Mouse (Mus musculus): ENCODE measurements around the gene Xab2.

The Xab2 gene

GRCm38 (mm10) chr8:3621199-3621970 is at the start of gene Xab2, which contains the start of gene Pet100:
Xab2 (minus strand) TSS chr8:3621316.
Pet100 (plus strand) TSS chr8:3621548.
- in situ Hi-C loops (cut with MboI): no loop called here

DNA sequence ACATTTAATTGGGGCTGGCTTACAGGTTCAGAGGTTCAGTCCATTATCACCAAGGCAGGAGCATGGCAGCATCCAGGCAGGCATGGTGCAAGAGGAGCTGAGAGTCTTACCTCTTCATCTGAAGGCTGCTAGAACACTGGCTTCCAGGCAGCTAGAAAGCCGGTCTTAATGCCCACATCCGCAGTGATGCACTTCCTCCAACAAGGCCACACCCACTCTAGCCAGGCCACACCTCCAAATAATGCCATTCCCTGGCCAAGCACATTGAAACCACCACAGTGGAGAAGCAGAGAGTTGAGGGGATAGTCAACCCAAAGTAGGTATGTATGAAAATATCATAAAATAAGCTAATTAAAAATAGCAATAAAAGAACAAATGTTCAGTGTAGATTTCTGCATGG is 49.3 kb upstream of the Xab2 start:
- in situ Hi-C loops (cut with MboI): loop anchor here (5.0 kb wide), 1 partner anchor 43 kb away; the partner anchor contains the start of gene Pcp2

DNA sequence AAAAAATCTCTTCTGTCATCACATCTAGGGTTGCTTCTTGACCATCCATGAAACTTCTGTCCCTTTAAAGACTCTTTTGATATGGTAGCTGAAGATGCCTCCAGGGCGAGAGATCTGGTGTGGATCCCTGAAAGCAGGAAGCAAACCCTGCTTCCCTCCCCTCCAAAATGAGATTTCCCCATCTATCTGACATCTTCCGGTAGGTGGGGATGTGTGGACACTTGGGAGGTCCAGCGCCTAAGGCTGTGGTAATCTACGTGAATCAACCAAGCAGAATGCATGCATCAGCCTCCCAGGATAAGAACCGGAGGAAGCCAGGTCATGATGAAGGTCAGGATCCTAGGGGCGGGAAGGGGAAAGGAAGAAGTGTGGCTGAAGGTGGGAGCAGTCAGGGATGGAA is 44.4 kb upstream of the Xab2 start, which contains the start of gene Mcemp1:
Mcemp1 (plus strand) TSS at position 248 of the 400 bp plus-strand sequence.
- in situ Hi-C loops (cut with MboI): no loop called here

DNA sequence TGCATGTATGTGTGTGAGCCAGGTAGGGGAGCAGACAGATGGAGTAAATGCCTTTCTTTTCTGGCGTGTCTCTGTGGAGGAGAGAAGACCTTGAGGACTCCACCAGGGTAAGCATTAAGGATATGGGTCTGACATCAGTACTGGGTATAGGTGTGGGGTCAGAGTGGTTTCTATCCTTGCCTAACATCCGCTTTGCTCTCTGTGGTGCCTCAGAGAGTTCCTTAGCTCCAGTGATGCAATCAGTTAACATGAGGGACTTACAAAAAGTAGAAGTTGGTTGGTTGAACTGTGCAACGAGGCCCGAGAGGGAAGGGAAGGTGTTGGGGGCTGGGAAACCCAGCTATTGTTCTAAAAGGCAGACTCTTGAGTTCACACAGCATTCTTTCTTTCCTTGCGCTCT is 43.3 kb upstream of the Xab2 start:
- in situ Hi-C loops (cut with MboI): no loop called here

DNA sequence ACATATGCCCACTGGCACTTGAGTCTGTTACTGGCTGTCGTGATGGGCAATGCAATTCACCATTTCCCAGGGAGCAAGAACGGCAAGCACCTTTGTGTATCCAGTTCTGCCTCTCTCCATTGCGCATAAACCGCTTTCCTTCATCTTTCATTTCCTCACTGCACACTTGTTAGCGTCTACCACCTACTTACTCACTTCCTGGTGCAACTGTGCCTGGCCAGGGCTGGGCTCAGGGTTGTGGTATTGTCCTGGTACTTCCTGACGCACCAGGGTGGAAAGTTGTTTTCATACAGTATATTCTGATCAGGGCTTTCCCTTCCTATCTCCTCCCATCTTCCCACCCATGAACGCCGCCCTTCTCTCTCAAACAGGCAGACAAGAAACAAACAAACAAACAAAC is 39.8 kb upstream of the Xab2 start:
- in situ Hi-C loops (cut with MboI): no loop called here

DNA sequence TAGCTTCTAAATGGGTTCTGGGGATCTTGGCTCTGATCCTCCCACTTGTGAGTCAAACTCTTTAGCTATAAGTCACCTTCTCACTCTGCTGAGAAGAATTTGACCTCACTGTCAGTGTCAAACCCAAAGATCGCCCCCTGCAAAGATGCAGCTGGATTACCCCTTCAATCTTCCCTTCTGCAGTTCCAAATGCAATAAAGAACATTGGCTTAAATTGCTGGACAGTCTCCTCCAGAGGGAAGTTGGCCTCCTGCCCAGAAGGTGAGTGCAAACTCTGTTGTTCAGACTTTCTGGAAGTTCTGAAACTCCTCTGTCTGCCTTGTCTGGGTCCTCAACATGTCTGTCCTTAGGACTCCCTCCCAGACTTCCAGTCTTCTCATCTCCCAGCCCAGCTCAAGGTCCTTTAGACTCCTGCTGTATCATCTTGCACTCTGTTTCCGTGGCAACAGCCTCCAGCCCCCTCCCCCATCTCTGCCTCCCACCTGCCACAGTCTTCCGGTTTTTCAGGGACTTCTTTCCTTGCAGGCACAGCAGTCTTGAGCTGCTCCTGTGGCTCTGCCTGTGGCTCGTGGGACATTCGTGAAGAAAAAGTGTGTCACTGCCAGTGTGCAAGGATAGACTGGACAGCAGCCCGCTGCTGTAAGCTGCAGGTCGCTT is 35.7 kb upstream of the Xab2 start:
- in situ Hi-C loops (cut with MboI): no loop called here

GRCm38 (mm10) chr8:3655526-3655925 is 34.4 kb upstream of the Xab2 start, which contains the start of gene Retn:
Retn (plus strand) TSS chr8:3655770.
- in situ Hi-C loops (cut with MboI): no loop called here

- in situ Hi-C loops (cut with MboI): no loop called here
These were observed 33.8 kb upstream of the Xab2 start for GRCm38 (mm10) chr8:3654726-3655508.

GRCm38 (mm10) chr8:3652845-3653244 is 31.7 kb upstream of the Xab2 start:
- in situ Hi-C loops (cut with MboI): no loop called here

DNA sequence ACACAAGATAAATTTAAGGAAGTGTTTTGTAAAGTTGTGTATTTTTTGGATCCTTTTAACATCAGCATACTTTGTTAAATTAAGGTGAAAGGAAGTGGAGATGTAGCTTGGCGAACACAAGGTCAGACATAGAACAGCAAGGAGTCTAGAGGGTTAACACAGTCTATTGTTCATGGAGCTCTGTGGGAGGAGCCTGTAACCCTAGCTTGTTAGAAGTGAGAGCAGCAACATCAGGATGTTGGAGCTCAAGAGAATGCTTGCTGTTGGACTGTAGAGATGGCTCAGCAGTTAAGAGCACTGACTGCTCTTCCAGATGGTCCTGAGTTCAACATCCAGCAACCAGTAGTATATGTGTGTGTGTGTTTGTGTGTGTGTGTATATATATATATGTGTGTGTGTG is 27.9 kb upstream of the Xab2 start:
- in situ Hi-C loops (cut with MboI): no loop called here

DNA sequence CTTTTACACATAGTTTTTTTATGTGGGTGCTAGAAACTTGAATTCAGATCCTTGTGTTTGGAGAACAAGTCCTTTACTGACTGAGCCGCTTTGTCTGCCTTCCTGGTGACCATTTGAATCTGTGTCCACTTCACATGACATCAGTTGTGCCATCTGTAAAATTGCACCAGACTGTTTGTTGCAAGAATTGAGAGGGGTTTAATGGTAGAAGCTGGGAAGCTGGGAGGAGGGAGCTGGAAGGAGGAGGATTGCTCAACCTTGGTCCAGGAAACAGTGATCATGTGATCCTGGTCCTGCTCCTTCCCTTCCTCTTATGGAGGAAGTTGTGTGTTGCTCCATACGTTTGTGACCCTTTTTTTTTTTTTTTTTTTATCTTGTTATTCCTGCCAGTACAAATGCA is 27.2 kb upstream of the Xab2 start:
- in situ Hi-C loops (cut with MboI): no loop called here

DNA sequence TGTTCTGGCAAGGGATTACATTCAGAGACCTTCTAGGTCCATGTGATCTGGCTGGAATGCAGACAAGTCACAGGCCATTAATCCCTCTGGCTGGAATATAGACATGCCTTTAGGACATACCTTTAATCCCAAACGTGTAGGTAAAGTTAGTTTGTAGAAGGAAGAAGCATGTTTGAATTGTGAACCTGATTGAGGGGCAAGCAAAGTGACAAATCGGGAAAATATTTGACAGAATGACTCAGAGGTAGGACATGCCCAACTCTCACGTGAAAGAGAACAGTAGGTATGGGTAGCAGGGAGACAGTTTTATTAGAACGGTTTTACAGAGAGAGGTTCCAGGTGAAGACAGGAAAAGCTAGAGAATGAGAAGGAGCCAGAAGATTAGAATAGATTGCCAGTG is 26.4 kb upstream of the Xab2 start:
- in situ Hi-C loops (cut with MboI): no loop called here

DNA sequence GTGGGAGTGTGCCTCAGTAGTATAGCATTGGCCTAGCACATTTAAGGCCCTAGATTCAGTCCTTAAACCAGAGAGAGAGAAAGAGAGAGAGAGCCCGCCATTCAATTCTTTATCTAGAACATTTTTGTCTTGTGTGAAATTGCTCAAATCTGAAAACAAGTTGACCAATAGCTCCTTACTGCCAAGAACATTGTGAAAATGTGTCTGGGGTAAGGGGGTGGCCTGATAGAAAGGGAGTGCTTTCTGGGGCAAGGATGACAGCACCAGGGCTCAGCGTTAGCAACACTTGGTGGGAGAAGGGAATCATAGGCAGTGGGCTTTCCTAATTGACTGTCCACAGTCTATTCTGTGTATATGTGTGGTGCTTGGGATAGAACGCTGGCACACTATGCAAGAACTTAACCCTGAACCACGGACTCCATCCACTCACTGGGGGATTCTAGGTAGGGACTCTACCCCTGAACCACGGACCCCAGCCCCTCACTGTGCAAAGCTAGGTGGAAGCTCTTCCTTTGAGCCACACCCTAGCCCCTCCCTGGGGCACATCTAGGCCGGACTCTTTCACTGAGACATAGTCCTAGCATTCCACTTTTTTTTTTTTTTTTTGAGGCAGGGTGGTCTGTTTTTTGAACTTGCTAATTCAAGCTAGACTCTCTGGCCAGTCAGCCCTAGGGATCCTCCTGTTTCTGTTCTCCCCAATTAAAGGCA is 25.9 kb upstream of the Xab2 start:
- in situ Hi-C loops (cut with MboI): no loop called here

- in situ Hi-C loops (cut with MboI): no loop called here
These were observed 24.7 kb upstream of the Xab2 start for GRCm38 (mm10) chr8:3645804-3646203.

DNA sequence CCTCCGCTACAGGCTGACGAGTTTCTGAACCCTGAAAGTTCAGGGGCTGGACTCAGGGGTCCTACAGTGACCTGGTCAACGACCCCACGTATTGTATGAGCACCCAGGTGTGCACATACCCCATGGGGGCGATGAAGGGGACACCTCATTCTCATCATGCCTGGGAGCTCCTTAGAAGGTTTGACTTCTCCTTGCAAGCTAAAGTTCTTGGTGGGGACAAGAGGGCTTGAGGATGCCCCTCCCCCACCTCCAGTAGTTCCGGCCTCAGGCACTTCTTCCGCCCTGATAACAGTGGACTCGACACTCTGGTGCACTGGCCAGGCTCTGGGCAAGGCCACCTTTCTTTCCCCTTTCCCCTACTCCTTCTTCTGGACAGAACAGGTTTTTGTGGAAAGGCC is 10.4 kb upstream of the Xab2 start:
- in situ Hi-C loops (cut with MboI): no loop called here

- in situ Hi-C loops (cut with MboI): no loop called here
These were observed 9.7 kb upstream of the Xab2 start, which contains the start of gene Stxbp2 for GRCm38 (mm10) chr8:3630647-3631477. Stxbp2 (plus strand) TSS chr8:3630955.

DNA sequence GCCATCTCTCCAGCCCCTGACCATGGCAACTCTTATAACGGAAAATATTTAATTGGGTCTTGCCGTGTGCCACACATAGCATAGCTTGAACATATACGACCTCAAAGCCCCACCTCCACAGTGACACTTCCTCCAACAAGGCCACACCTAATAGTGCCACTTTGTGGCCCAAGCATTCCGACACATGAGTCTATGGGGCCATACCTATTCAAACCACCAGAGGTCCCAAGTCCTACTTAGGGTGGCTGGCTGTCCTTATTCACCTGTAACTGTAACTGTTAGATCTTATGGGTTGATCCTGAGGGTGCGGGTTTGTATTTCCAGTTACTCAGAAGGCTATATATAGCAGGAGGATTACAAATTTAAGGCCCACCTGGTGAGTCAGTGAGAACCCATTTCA is 6.9 kb upstream of the Xab2 start:
- in situ Hi-C loops (cut with MboI): loop anchor here (5.0 kb wide), 1 partner anchor 44 kb away; the partner anchor contains the start of gene Fcor

- in situ Hi-C loops (cut with MboI): loop anchor here (5.0 kb wide), 1 partner anchor 45 kb away; the partner anchor contains the start of gene Fcor
These were observed 5.9 kb upstream of the Xab2 start for GRCm38 (mm10) chr8:3626971-3627370.

- in situ Hi-C loops (cut with MboI): loop anchor here (5.0 kb wide), 1 partner anchor 47 kb away; the partner anchor contains the start of gene Fcor
These were observed 4.3 kb upstream of the Xab2 start, which contains the start of gene Pcp2 for GRCm38 (mm10) chr8:3625445-3625844. Pcp2 (minus strand) TSS chr8:3625545.

- in situ Hi-C loops (cut with MboI): no loop called here
These were observed 1.0 kb upstream of the Xab2 start for GRCm38 (mm10) chr8:3622119-3622518.

GRCm38 (mm10) chr8:3609816-3610150 is 11.3 kb downstream of the Xab2 start:
- in situ Hi-C loops (cut with MboI): no loop called here
